Mouse (Mus musculus) Patski (cell line): ENCODE results near the gene Zranb2. TPM values are rescaled to one million over a fixed set of nuclear protein-coding genes. Genes with fewer than 3 reads are reported as not detected.

Experiments
- ATAC-seq: fragments of 100-300 bp; one replicate; pipeline ENCODE4 v1.8.0; 2021
- CTCF ChIA-PET: fragments of 350-600 bp; sonication (Branson Sonifier 250); formaldehyde crosslinking; loops from one replicate; lab custom pipeline; 2022; ENCODE audit warnings: inconsistent platforms; lab: Charles Lee
- POLR2A ChIA-PET: fragments of 350-600 bp; sonication (Branson Sonifier 250); formaldehyde crosslinking; loops from one replicate; lab custom pipeline; 2022; ENCODE audit warnings: antibody characterized with exemption, inconsistent platforms; lab: Charles Lee
- DNase-seq: peaks from one replicate; pipeline ENCODE4 v3.0.0-alpha.2; 2011; ENCODE audit warnings: low read depth, low spot score
- H3K27me3 ChIP-seq: fragments of 371-371 bp; one replicate; pipeline ENCODE4 v1.5.1; 2021
- CTCF ChIP-seq: fragments of 100-300 bp; IDR thresholded peaks from one replicate; pipeline ENCODE4 v1.5.1; 2021
- in situ Hi-C: fragments of 300-500 bp; cut with MboI; formaldehyde crosslinking; loops from 3 replicates; pipeline ENCODE4 v1.11.1; 2018; ENCODE audit warnings: low pct_unique_long_range_greater_than_20kb, mixed read lengths
- polyA plus RNA-seq: library from polyadenylated mRNA; unstranded; gene quantifications from one replicate; pipeline ENCODE4 v1.2.3, GENCODE M21; 2021

Zranb2 gene
- polyA plus RNA-seq, 1 experiment from 2014 or later, result 132 TPM

GRCm38 (mm10) chr3:157534786-157535415 is 941 bp downstream of the Zranb2 start:
- H3K27me3 ChIP-seq, result peaks cover 18% of the 10 kb centered on the region
- in situ Hi-C loops, result loop anchor here (25.0 kb wide), 1 partner anchor 1977 kb away; no protein-coding TSS in a partner anchor
- CTCF ChIA-PET, result interaction anchor here (1.7 to 2.5 kb wide), 2 partner anchors 8 to 15 kb away, joined by 3 to 7 read pairs; no protein-coding TSS in a partner anchor
- POLR2A ChIA-PET, result no interaction called here
- TF ChIP-seq CTCF, result no peak
- peak; percentile 46 for DNase-seq
- ATAC-seq, result peak; percentile 63

GRCm38 (mm10) chr3:157549323-157549722 is 15.4 kb downstream of the Zranb2 start:
- no peak for ATAC-seq

GRCm38 (mm10) chr3:157549758-157550600 is 16.0 kb downstream of the Zranb2 start:
- ATAC-seq (peak; percentile 51), DNase-seq (peak; percentile 27)
- no peak for TF ChIP-seq CTCF
- CTCF ChIA-PET, result interaction anchor here (1.0 to 2.7 kb wide), 3 partner anchors 11 to 14 kb away, joined by 3 to 16 read pairs (median 7); no protein-coding TSS in a partner anchor
- in situ Hi-C loops, result loop anchor here (10.0 to 25.0 kb wide), 2 partner anchors 465 to 1962 kb away; no protein-coding TSS in a partner anchor
- POLR2A ChIA-PET, result no interaction called here
- H3K27me3 ChIP-seq, result no peaks in the 10 kb centered on the region

More at GRCm38 (mm10) chr3:157549323-157549722, 15.4 kb downstream of the Zranb2 start:
- in situ Hi-C loops, result loop anchor here (10.0 to 25.0 kb wide), 2 partner anchors 465 to 1963 kb away; no protein-coding TSS in a partner anchor
- DNase-seq, result no peak
- TF ChIP-seq CTCF, result no peak
- POLR2A ChIA-PET, result interaction anchor here (1.3 kb wide), 1 partner anchor 15 kb away, joined by 3 read pairs; the partner anchor contains the start of gene Zranb2
- H3K27me3 ChIP-seq, result no peaks in the 10 kb centered on the region
- CTCF ChIA-PET, result interaction anchor here (1.0 to 2.7 kb wide), 3 partner anchors 10 to 14 kb away, joined by 3 to 16 read pairs (median 7); no protein-coding TSS in a partner anchor

- ChIA-PET POLR2A (interaction anchor here (0.6 kb wide), 1 partner anchor 656 kb away, joined by 5 read pairs; no protein-coding TSS in a partner anchor), CTCF (interaction anchor here (0.6 to 7.3 kb wide), 15 partner anchors 8 to 486 kb away, joined by 3 to 107 read pairs (median 4); no protein-coding TSS in a partner anchor)
- in situ Hi-C loops, result loop anchor here (10.0 kb wide), 1 partner anchor 310 kb away; no protein-coding TSS in a partner anchor
- DNase-seq (peak; percentile 42), ATAC-seq (peak; percentile 38)
- TF ChIP-seq CTCF, result no peak
- peaks cover 12% of the 10 kb centered on the region for H3K27me3 ChIP-seq
Measured at GRCm38 (mm10) chr3:157565196-157565595, 31.2 kb downstream of the Zranb2 start.

GRCm38 (mm10) chr3:157566725-157567565 is 33.0 kb downstream of the Zranb2 start, which contains the start of gene Ptger3:
Gene Ptger3, plus strand, starts transcription at chr3:157566892.
- no peak for DNase-seq
- in situ Hi-C loops, result loop anchor here (10.0 kb wide), 1 partner anchor 308 kb away; no protein-coding TSS in a partner anchor
- ChIA-PET CTCF (interaction anchor here (0.7 to 7.3 kb wide), 4 partner anchors 9 to 147 kb away, joined by 3 to 107 read pairs (median 5); no protein-coding TSS in a partner anchor), POLR2A (no interaction called here)
- TF ChIP-seq CTCF, result no peak
- peak; percentile 72 for ATAC-seq
- peaks cover 12% of the 10 kb centered on the region for H3K27me3 ChIP-seq

GRCm38 (mm10) chr3:157567566-157568132 is 33.7 kb downstream of the Zranb2 start:
- in situ Hi-C loops, result loop anchor here (10.0 kb wide), 1 partner anchor 307 kb away; no protein-coding TSS in a partner anchor
- CTCF ChIA-PET, result interaction anchor here (1.0 to 7.3 kb wide), 3 partner anchors 9 to 157 kb away, joined by 3 to 107 read pairs (median 6); no protein-coding TSS in a partner anchor
- no peak for TF ChIP-seq CTCF
- H3K27me3 ChIP-seq, result peaks cover 12% of the 10 kb centered on the region
- POLR2A ChIA-PET, result interaction anchor here (1.1 kb wide), 1 partner anchor 131 kb away, joined by 3 read pairs; no protein-coding TSS in a partner anchor
- ATAC-seq (no peak), DNase-seq (no peak)

- in situ Hi-C loops, result no loop called here
- POLR2A ChIA-PET, result interaction anchor here (0.6 kb wide), 1 partner anchor 28 kb away, joined by 5 read pairs; no protein-coding TSS in a partner anchor
- no peak for TF ChIP-seq CTCF
Measured at GRCm38 (mm10) chr3:157572011-157572410, 38.1 kb downstream of the Zranb2 start.

GRCm38 (mm10) chr3:157575441-157576342 is 41.7 kb downstream of the Zranb2 start:
- in situ Hi-C loops, result loop anchor here (5.0 kb wide), 1 partner anchor 142 kb away; no protein-coding TSS in a partner anchor
- H3K27me3 ChIP-seq, result no peaks in the 10 kb centered on the region
- POLR2A ChIA-PET, result interaction anchor here (0.9 kb wide), 1 partner anchor 483 kb away, joined by 3 read pairs; no protein-coding TSS in a partner anchor
- ATAC-seq (no peak), DNase-seq (no peak)
- CTCF ChIA-PET, result interaction anchor here (0.9 to 1.4 kb wide), 5 partner anchors 9 to 142 kb away, joined by 3 to 6 read pairs (median 3); partner anchors contain the start of gene Ptger3
- no peak for TF ChIP-seq CTCF

More at GRCm38 (mm10) chr3:157572011-157572410, 38.1 kb downstream of the Zranb2 start:
- ATAC-seq (peak; percentile 26), DNase-seq (no peak)
- CTCF ChIA-PET, result interaction anchor here (1.4 to 1.6 kb wide), 3 partner anchors 11 to 146 kb away, joined by 3 to 5 read pairs (median 4); no protein-coding TSS in a partner anchor
- peaks cover 6% of the 10 kb centered on the region for H3K27me3 ChIP-seq
